Mouse (Mus musculus): ENCODE measurements around the gene Cldn22. TPM values are rescaled to one million over a fixed set of nuclear protein-coding genes. Genes with fewer than 3 reads are reported as not detected.
"Not testable (repeated sequence)": the region's sequence is repeated elsewhere in the genome, so short reads cannot be mapped to it uniquely, and the experiment has no call there.

Cldn22 gene
- polyA plus RNA-seq, 2 experiments: not detected

- ATAC-seq (ENCODE audit: insufficient read depth) (no peak), DNase-seq (ENCODE audit: low read depth in 3 of 3, low spot score in 3 of 3) (no peak)
- Histone ChIP-seq H3K4me1 (replicated peaks; ENCODE audit: control insufficient read depth in 2 of 2, insufficient read depth in 2 of 2, low read length in 1 of 2) (no peaks in the 10 kb centered on the region), H3K4me2 (ENCODE audit: low read depth) (no peak overlapping the region), H3K27me3 (ENCODE audit: control insufficient read depth, insufficient read depth, low read length) (no peaks in the 10 kb centered on the region), H3K9ac (replicated peaks) (no peak overlapping the region), H3K9me3 (ENCODE audit: control insufficient read depth, low read length) (no peaks in the 10 kb centered on the region), H3K4me3 (ENCODE audit: insufficient read depth in 1 of 2, low read depth in 2 of 2, low read length in 2 of 2) (no peak overlapping the region), H3K27ac (no peak overlapping the region), H3K36me3 (replicated peaks; ENCODE audit: control insufficient read depth, insufficient read depth, low read depth) (no peaks in the 10 kb centered on the region)
- WGBS (ENCODE audit: insufficient replicate concordance): 79% methylated on average over 12 of the region's 12 CpGs
- TF ChIP-seq EP300 (IDR thresholded peaks at IDR 0.05; ENCODE audit: low read depth) (no peak), CTCF (IDR thresholded peaks at IDR 0.05; ENCODE audit: low read depth) (no peak)
Measured at GRCm38 (mm10) chr8:47811221-47811620, 13.1 kb upstream of the Cldn22 start.

GRCm38 (mm10) chr8:47819034-47819433 is 5.2 kb upstream of the Cldn22 start:
- ATAC-seq (ENCODE audit: insufficient read depth) (no peak), DNase-seq (ENCODE audit: low read depth in 3 of 3, low spot score in 3 of 3) (no peak)
- WGBS (ENCODE audit: insufficient replicate concordance): 69% methylated on average over 8 of the region's 8 CpGs
- H3K4me1 ChIP-seq (replicated peaks; ENCODE audit: control insufficient read depth in 2 of 2, insufficient read depth in 2 of 2, low read length in 1 of 2): no peaks in the 10 kb centered on the region
- no peaks in the 10 kb centered on the region for H3K27me3 ChIP-seq (ENCODE audit: control insufficient read depth, insufficient read depth, low read length)
- no peak overlapping the region for H3K4me2 ChIP-seq (ENCODE audit: low read depth)
- no peak overlapping the region for H3K4me3 ChIP-seq (ENCODE audit: insufficient read depth in 1 of 2, low read depth in 2 of 2, low read length in 2 of 2)
- no peak overlapping the region for H3K27ac ChIP-seq
- TF ChIP-seq EP300 (IDR thresholded peaks at IDR 0.05; ENCODE audit: low read depth) (no peak), CTCF (IDR thresholded peaks at IDR 0.05; ENCODE audit: low read depth) (no peak)
- no peaks in the 10 kb centered on the region for H3K36me3 ChIP-seq (replicated peaks; ENCODE audit: control insufficient read depth, insufficient read depth, low read depth)
- H3K9ac ChIP-seq (replicated peaks): no peak overlapping the region
- H3K9me3 ChIP-seq (ENCODE audit: control insufficient read depth, low read length): no peaks in the 10 kb centered on the region

GRCm38 (mm10) chr8:47820914-47821772 is 3.1 kb upstream of the Cldn22 start:
- no peak for TF ChIP-seq EP300 (IDR thresholded peaks at IDR 0.05; ENCODE audit: low read depth)
- TF ChIP-seq CTCF (IDR thresholded peaks at IDR 0.05; ENCODE audit: low read depth): no peak
- no peak for DNase-seq (ENCODE audit: low read depth in 3 of 3, low spot score in 3 of 3)
- Histone ChIP-seq H3K4me3 (ENCODE audit: insufficient read depth in 1 of 2, low read depth in 2 of 2, low read length in 2 of 2) (no peak overlapping the region), H3K4me1 (replicated peaks; ENCODE audit: control insufficient read depth in 2 of 2, insufficient read depth in 2 of 2, low read length in 1 of 2) (no peaks in the 10 kb centered on the region), H3K4me2 (ENCODE audit: low read depth) (no peak overlapping the region), H3K27ac (no peak overlapping the region), H3K9ac (replicated peaks) (no peak overlapping the region), H3K27me3 (ENCODE audit: control insufficient read depth, insufficient read depth, low read length) (no peaks in the 10 kb centered on the region), H3K36me3 (replicated peaks; ENCODE audit: control insufficient read depth, insufficient read depth, low read depth) (no peaks in the 10 kb centered on the region), H3K9me3 (ENCODE audit: control insufficient read depth, low read length) (no peaks in the 10 kb centered on the region)
- ATAC-seq (ENCODE audit: insufficient read depth): no peak
- WGBS (ENCODE audit: insufficient replicate concordance): 71% methylated on average over 20 of the region's 20 CpGs

GRCm38 (mm10) chr8:47821843-47822242 is 2.4 kb upstream of the Cldn22 start, which contains the start of gene Cldn24:
Cldn24 (plus strand) TSS chr8:47822143.
- no peaks in the 10 kb centered on the region for H3K36me3 ChIP-seq (replicated peaks; ENCODE audit: control insufficient read depth, insufficient read depth, low read depth)
- no peak for ATAC-seq (ENCODE audit: insufficient read depth)
- no peaks in the 10 kb centered on the region for H3K4me1 ChIP-seq (replicated peaks; ENCODE audit: control insufficient read depth in 2 of 2, insufficient read depth in 2 of 2, low read length in 1 of 2)
- H3K27ac ChIP-seq: no peak within 1 kb of the TSS
- TF ChIP-seq CTCF (IDR thresholded peaks at IDR 0.05; ENCODE audit: low read depth): no peak
- TF ChIP-seq EP300 (IDR thresholded peaks at IDR 0.05; ENCODE audit: low read depth): no peak
- H3K9ac ChIP-seq (replicated peaks): no peak within 1 kb of the TSS
- H3K9me3 ChIP-seq (ENCODE audit: control insufficient read depth, low read length): no peaks in the 10 kb centered on the region
- no peak for DNase-seq (ENCODE audit: low read depth in 3 of 3, low spot score in 3 of 3)
- no peak within 1 kb of the TSS for H3K4me3 ChIP-seq (ENCODE audit: insufficient read depth in 1 of 2, low read depth in 2 of 2, low read length in 2 of 2)
- H3K4me2 ChIP-seq (ENCODE audit: low read depth): no peak within 1 kb of the TSS
- WGBS (ENCODE audit: insufficient replicate concordance): 62% methylated on average over 6 of the region's 6 CpGs
- no peaks in the 10 kb centered on the region for H3K27me3 ChIP-seq (ENCODE audit: control insufficient read depth, insufficient read depth, low read length)

GRCm38 (mm10) chr8:47822541-47822940 is 1.7 kb upstream of the Cldn22 start:
- not testable (repeated sequence) for H3K9me3 ChIP-seq (ENCODE audit: control insufficient read depth, low read length); DNase-seq (ENCODE audit: low read depth in 3 of 3, low spot score in 3 of 3); H3K4me1 ChIP-seq (replicated peaks; ENCODE audit: control insufficient read depth in 2 of 2, insufficient read depth in 2 of 2, low read length in 1 of 2); H3K4me2 ChIP-seq (ENCODE audit: low read depth); H3K9ac ChIP-seq (replicated peaks); H3K4me3 ChIP-seq (ENCODE audit: insufficient read depth in 1 of 2, low read depth in 2 of 2, low read length in 2 of 2); ATAC-seq (ENCODE audit: insufficient read depth); H3K27ac ChIP-seq; H3K27me3 ChIP-seq (ENCODE audit: control insufficient read depth, insufficient read depth, low read length); H3K36me3 ChIP-seq (replicated peaks; ENCODE audit: control insufficient read depth, insufficient read depth, low read depth)
- 55% methylated on average over 7 of the region's 9 CpGs for WGBS (ENCODE audit: insufficient replicate concordance)
